Comparison of ENCODE assay signal across 15 mouse cellular contexts in the genomic region with DNA sequence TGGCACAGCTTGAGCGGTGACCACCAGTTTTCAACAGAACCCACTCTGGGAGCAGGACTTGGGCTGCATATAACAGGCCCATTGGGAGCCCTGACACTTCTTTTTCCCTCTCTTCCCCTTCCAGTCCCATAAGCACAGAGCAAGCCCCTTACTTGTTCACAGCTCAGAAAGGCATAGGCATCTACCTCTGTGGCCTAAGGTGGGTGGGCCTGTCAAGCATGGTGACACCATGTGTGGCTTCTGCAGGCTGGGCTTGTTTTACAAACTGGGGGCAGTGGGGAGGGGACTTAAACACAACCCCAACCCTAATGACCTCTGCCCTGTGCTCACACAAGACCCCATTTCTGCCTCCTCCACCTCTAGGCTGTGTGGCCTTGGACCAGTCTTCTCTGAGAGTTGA. TPM values are rescaled to one million over a fixed set of nuclear protein-coding genes. Genes with fewer than 3 reads are reported as not detected.
DNase-seq lines count a peak whose midpoint lies in the region; ATAC-seq and TF ChIP-seq lines count a peak whose summit lies in the region.
"Had no signal": no experiment of that assay in that cellular context is flagged by ENCODE, and none has a peak within 500 bp of the region (broad histone marks: within the 10 kb centered on the region; RNA-seq: fewer than 3 reads in every experiment).

No protein-coding gene starts in this region.

- no peaks in the 10 kb centered on the region for H3K27me3 ChIP-seq in heart, postnatal 0 days (ENCODE audit: control insufficient read depth, insufficient read depth, low read length)
- no peaks in the 10 kb centered on the region for H3K27me3 ChIP-seq in megakaryocyte, embryonic 14.5 days (replicated peaks)
- H3K27me3 ChIP-seq in limb, embryonic 15.5 days: peaks cover 10% of the 10 kb centered on the region; the same call in 1 of the 2 replicates
- H3K27me3 ChIP-seq: forebrain, embryonic 15.5 days had no signal

- H3K36me3 ChIP-seq in heart, postnatal 0 days (replicated peaks; ENCODE audit: control insufficient read depth, insufficient read depth, low read length): peaks cover 67% of the 10 kb centered on the region
- H3K36me3 ChIP-seq in megakaryocyte, embryonic 14.5 days (replicated peaks; ENCODE audit: low read length): peaks cover 100% of the 10 kb centered on the region
- H3K36me3 ChIP-seq in limb, embryonic 15.5 days: peaks cover 70% of the 10 kb centered on the region

- H3K4me1 ChIP-seq in heart, postnatal 0 days (ENCODE audit: control insufficient read depth, insufficient read depth): peaks cover 32% of the 10 kb centered on the region; the same call in 1 of the 2 replicates
- H3K4me1 ChIP-seq in megakaryocyte, embryonic 14.5 days: peaks cover 100% of the 10 kb centered on the region
- peaks cover 32% of the 10 kb centered on the region for H3K4me1 ChIP-seq in limb, embryonic 15.5 days

- no peak overlapping the region for H3K9ac ChIP-seq in heart, postnatal 0 days (replicated peaks; ENCODE audit: low read depth, low read length)
- H3K9ac ChIP-seq in limb, embryonic 15.5 days: no peak overlapping the region
- H3K9ac ChIP-seq: embryonic facial prominence, embryonic 15.5 days; forebrain, embryonic 15.5 days; neural tube, embryonic 13.5 days had no signal

- peak overlapping the region; percentile 78 for H3K27ac ChIP-seq in heart, postnatal 0 days (ENCODE audit: low read depth)
- peak overlapping the region; percentile 33; the same call in 1 of the 2 replicates for H3K27ac ChIP-seq in limb, embryonic 15.5 days
- H3K27ac ChIP-seq: embryonic facial prominence, embryonic 15.5 days; forebrain, embryonic 15.5 days had no signal

- H3K4me3 ChIP-seq in heart, postnatal 0 days (ENCODE audit: low read depth, low read length): no peak overlapping the region
- peak overlapping the region; percentile 85 for H3K4me3 ChIP-seq in megakaryocyte, embryonic 14.5 days (replicated peaks)
- no peak overlapping the region for H3K4me3 ChIP-seq in limb, embryonic 15.5 days
- H3K4me3 ChIP-seq: embryonic facial prominence, embryonic 15.5 days; forebrain, embryonic 15.5 days; neural tube, embryonic 13.5 days had no signal

- TF ChIP-seq CTCF in heart, postnatal 0 days (IDR thresholded peaks at IDR 0.05; ENCODE audit: low read depth): no peak

- WGBS in heart, postnatal 0 days: 90% methylated on average over 1 of the region's 1 CpGs
- WGBS in limb, embryonic 15.5 days: 83% methylated on average over 1 of the region's 1 CpGs

- intact Hi-C loops in gastrocnemius, postnatal 36 days (cut with DNase I): no loop called here

- ATAC-seq in heart, postnatal 0 days (ENCODE audit: insufficient read depth, low read depth): no peak
- ATAC-seq in megakaryocyte, adult 5-6 weeks (ENCODE audit: poor library complexity, severe bottlenecking): no peak
- no peak for ATAC-seq in limb, embryonic 15.5 days (ENCODE audit: insufficient number of reproducible peaks, low FRiP score, low TSS enrichment, low read depth)
- ATAC-seq: forebrain, embryonic 15.5 days; inflammation-experienced regulatory T-cells, adult 6 months; midbrain, embryonic 16.5 days had no signal

- no peaks in the 10 kb centered on the region for H3K9me3 ChIP-seq in heart, postnatal 0 days (replicated peaks; ENCODE audit: control insufficient read depth, low read length)
- no peaks in the 10 kb centered on the region for H3K9me3 ChIP-seq in megakaryocyte, embryonic 14.5 days
- no peaks in the 10 kb centered on the region for H3K9me3 ChIP-seq in limb, embryonic 15.5 days
- H3K9me3 ChIP-seq: embryonic facial prominence, embryonic 15.5 days; forebrain, embryonic 15.5 days; neural tube, embryonic 13.5 days had no signal

- peak; percentile 18 for DNase-seq in cerebellum, adult 8-10 months
- no peak for DNase-seq in cerebellum, adult 9-10 months
- no peak for DNase-seq in heart, postnatal 0 days (ENCODE audit: low spot score)
- no peak for DNase-seq in heart, adult 9 months (ENCODE audit: low spot score in 2 of 2)
- DNase-seq in gastrocnemius, postnatal 36 days: no peak
- DNase-seq: B cell, adult 2 months; gastrocnemius, postnatal 25 days had no signal

- no peak overlapping the region for H3K4me2 ChIP-seq in heart, postnatal 0 days (ENCODE audit: low read depth, low read length)
- no peak overlapping the region for H3K4me2 ChIP-seq in limb, embryonic 15.5 days
- H3K4me2 ChIP-seq: embryonic facial prominence, embryonic 15.5 days; forebrain, embryonic 15.5 days; neural tube, embryonic 13.5 days had no signal

- TF ChIP-seq EP300 in heart, postnatal 0 days (IDR thresholded peaks at IDR 0.05; ENCODE audit: low read depth): no peak

RNA-seq across cellular contexts. Expression of a gene that starts 13.8 kb away (rescaled TPM):
- 58.5 and 60.4 TPM in 2 replicates for total RNA-seq in heart, postnatal 0 days (2014; rRNA removed; ENCODE audit: low replicate concordance)
- polyA plus RNA-seq in heart, postnatal 0 days (2015; fragmentation: Nextera tagmentation; extraction: Ambion mirVana): 10.1 and 11.4 TPM in 2 replicates
- 156 and 517 TPM in 2 replicates for polyA plus RNA-seq in megakaryocyte, embryonic 14.5 days (2012; ENCODE audit: insufficient read depth, low replicate concordance)
- 82.9 and 83.8 TPM in 2 replicates for total RNA-seq in megakaryocyte, adult 5-6 weeks (2015)
- total RNA-seq in megakaryocyte, adult 5-6 weeks (2017): 46.3 and 55.6 TPM in 2 replicates
- 13.1 and 14.8 TPM in 2 replicates for polyA plus RNA-seq in limb, embryonic 15.5 days (2015; fragmentation: Nextera tagmentation; extraction: Ambion mirVana)
- 10 to 100 TPM; 13.5 TPM for total RNA-seq in gastrocnemius, postnatal 36 days (2021)

RNA-seq across cellular contexts. Expression of a gene that starts 25.1 kb away (rescaled TPM):
- 25.2 and 32.2 TPM in 2 replicates for total RNA-seq in heart, postnatal 0 days (2014; rRNA removed; ENCODE audit: low replicate concordance)
- 16.4 and 17.8 TPM in 2 replicates for polyA plus RNA-seq in heart, postnatal 0 days (2015; fragmentation: Nextera tagmentation; extraction: Ambion mirVana)
- 12.8 and 13.0 TPM in 2 replicates for polyA plus RNA-seq in megakaryocyte, embryonic 14.5 days (2012; ENCODE audit: insufficient read depth, low replicate concordance)
- 0.78 and 1.2 TPM in 2 replicates for total RNA-seq in megakaryocyte, adult 5-6 weeks (2015)
- 0.69 and 1.8 TPM in 2 replicates for total RNA-seq in megakaryocyte, adult 5-6 weeks (2017)
- polyA plus RNA-seq in limb, embryonic 15.5 days (2015; fragmentation: Nextera tagmentation; extraction: Ambion mirVana): 28.0 and 29.0 TPM in 2 replicates
- total RNA-seq in gastrocnemius, postnatal 36 days (2021): 1 to 10 TPM; 4.5 to 6.0 TPM
